Mouse (Mus musculus): ENCODE data around the gene Inhbb. TPM values are rescaled to one million over a fixed set of nuclear protein-coding genes. Genes with fewer than 3 reads are reported as not detected.

Gene Inhbb
- polyA plus RNA-seq, 1 experiment from 2014 or later, result 3.9 TPM

DNA sequence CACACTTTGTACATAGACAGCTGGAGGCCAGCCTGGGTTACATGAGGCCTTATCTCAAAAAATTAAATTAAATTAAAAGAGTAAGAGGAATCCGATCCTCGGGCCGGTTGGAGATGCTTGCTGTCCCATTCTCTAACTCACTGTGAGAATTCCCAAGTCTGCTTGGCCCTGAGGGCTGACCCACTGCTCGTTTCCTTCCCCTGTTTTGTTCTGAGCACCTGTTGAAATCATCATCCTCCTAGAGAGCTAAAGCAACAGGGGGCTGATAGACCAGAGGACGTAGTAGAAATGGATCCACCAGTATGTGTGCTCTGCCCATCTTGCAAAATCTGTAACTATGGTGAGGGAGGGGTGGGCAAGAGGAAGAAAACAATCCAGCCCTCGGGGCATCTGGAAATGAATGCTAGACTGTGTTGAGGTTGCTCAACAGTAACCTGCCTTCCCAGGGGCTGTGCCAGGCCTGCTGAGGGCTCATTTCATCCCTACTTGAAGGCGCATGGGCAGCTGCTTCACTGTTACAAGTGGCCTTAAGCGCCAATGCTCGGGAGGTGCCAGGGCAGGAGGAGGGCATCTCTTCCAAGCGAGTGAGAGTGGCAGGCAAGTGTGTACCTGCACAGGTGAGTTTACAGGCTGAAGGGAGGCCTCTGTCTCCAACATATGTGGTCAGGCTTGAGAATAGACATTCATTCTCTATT, 28.8 kb upstream of the Inhbb start:
- Histone ChIP-seq H3K9ac (ENCODE audit: low read length) (no peak overlapping the region), H3K4me1 (ENCODE audit: control insufficient read depth, insufficient read depth, low read length) (peaks cover 7% of the 10 kb centered on the region; the same call in 1 of the 2 replicates), H3K27ac (ENCODE audit: low read depth, low read length) (no peak overlapping the region), H3K4me3 (ENCODE audit: low read depth, low read length) (no peak overlapping the region), H3K27me3 (replicated peaks; ENCODE audit: control insufficient read depth, insufficient read depth, low read length) (no peaks in the 10 kb centered on the region), H3K36me3 (ENCODE audit: control insufficient read depth, insufficient read depth, low read length) (no peaks in the 10 kb centered on the region), H3K4me2 (ENCODE audit: low read length) (no peak overlapping the region), H3K9me3 (replicated peaks; ENCODE audit: control insufficient read depth, low read length) (no peaks in the 10 kb centered on the region)
- ATAC-seq (no peak), DNase-seq (ENCODE audit: low spot score) (no peak)
- WGBS, result 78% methylated on average over 10 of the region's 10 CpGs

DNA sequence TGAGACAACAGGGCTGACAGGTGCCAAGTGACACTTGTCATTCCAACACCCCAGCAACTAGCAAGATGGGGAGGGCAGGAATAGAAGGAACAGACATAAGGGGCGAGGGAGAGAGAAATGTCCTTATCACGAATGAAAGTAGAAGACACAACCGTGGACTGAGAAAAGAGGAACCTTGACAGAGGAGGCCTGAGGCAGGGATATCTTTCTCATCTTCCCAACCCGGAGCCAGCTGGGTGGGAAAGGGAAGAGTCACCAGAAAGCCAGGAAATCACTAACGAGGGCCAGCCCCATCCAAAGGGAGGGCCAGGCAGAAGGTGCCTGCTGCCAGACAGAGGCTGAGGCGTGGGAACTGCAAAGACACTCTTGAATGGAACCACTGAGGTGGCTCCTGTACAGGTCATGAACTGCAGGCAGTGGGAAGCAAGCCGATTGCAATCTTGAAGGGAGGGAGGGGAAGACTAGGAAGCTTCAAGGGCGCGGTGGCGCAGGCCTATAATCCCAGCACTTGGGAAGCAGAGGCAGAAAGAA, 24.8 kb upstream of the Inhbb start:
- ATAC-seq (no peak), DNase-seq (ENCODE audit: low spot score) (no peak)
- Histone ChIP-seq H3K4me1 (ENCODE audit: control insufficient read depth, insufficient read depth, low read length) (peaks cover 4% of the 10 kb centered on the region; the same call in 1 of the 2 replicates), H3K27ac (ENCODE audit: low read depth, low read length) (no peak overlapping the region), H3K9me3 (replicated peaks; ENCODE audit: control insufficient read depth, low read length) (no peaks in the 10 kb centered on the region), H3K9ac (ENCODE audit: low read length) (no peak overlapping the region), H3K27me3 (replicated peaks; ENCODE audit: control insufficient read depth, insufficient read depth, low read length) (no peaks in the 10 kb centered on the region), H3K4me3 (ENCODE audit: low read depth, low read length) (no peak overlapping the region), H3K36me3 (ENCODE audit: control insufficient read depth, insufficient read depth, low read length) (no peaks in the 10 kb centered on the region), H3K4me2 (ENCODE audit: low read length) (no peak overlapping the region)
- 64% methylated on average over 10 of the region's 10 CpGs for WGBS

DNA sequence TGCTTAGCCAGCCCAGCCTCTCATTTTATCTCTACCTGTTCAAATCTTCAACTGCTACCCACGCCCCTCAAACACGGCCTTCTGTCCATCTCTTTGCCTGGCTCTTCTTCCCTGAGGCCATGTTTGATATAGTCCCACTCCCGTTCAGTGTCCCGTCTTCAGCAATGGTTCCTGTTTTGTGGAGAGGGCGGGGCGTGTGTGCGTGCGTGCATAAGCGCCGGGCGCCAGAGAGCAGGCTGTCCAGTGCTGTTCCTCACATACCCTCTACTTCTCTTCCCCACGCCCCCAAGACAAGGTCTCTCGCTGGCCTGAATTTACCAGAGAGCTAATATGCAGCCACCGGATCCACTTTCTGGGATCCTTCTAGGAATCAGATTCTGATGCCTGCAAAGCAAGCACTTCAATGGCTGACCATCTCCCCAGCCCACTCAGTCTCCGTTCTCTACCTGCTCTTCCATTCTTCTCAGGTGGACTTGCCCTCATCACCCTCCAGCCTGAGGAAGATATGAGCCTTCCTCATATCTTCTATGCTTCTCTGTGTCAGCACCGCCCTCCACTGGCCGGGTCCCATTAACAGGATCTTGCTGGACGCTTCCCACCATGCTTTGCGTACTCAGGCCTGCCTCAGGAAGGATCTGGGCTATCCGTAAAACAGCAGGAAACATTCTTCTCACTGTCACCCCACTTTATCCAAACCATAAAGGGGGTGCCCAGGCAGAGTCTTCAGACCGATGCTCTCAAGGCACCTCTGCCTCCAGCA, 21.7 kb upstream of the Inhbb start:
- Histone ChIP-seq H3K27me3 (replicated peaks; ENCODE audit: control insufficient read depth, insufficient read depth, low read length) (no peaks in the 10 kb centered on the region), H3K4me3 (ENCODE audit: low read depth, low read length) (no peak overlapping the region), H3K4me1 (ENCODE audit: control insufficient read depth, insufficient read depth, low read length) (0 out of 2 replicates have a peak, but pooled peaks cover 2% of the 10 kb centered on the region), H3K9ac (ENCODE audit: low read length) (no peak overlapping the region), H3K27ac (ENCODE audit: low read depth, low read length) (no peak overlapping the region), H3K4me2 (ENCODE audit: low read length) (no peak overlapping the region), H3K36me3 (ENCODE audit: control insufficient read depth, insufficient read depth, low read length) (no peaks in the 10 kb centered on the region), H3K9me3 (replicated peaks; ENCODE audit: control insufficient read depth, low read length) (no peaks in the 10 kb centered on the region)
- 88% methylated on average over 21 of the region's 21 CpGs for WGBS
- ATAC-seq, result no peak
- no peak for DNase-seq (ENCODE audit: low spot score)

DNA sequence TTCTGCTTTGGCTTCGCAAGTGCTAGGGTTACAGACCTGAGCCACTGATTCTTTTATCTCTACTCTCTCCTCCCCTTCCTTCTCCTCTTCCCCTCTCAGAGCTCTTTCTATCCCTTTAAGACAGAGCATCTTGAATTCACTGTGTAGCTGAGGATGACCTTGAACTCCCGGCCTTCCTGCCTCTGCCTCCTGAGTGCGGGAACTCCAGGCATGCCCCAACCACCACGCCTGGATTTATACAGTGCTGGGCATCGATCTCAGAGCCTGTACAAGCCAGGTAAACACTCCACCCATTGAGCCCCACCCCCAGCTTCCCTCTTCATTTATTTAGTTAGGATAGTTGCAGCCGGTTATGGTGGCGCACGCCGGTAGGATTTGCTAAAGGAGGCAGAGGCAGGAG, 20.9 kb upstream of the Inhbb start:
- Histone ChIP-seq H3K4me3 (ENCODE audit: low read depth, low read length) (no peak overlapping the region), H3K4me1 (ENCODE audit: control insufficient read depth, insufficient read depth, low read length) (0 out of 2 replicates have a peak, but pooled peaks cover 2% of the 10 kb centered on the region), H3K9me3 (replicated peaks; ENCODE audit: control insufficient read depth, low read length) (no peaks in the 10 kb centered on the region), H3K27me3 (replicated peaks; ENCODE audit: control insufficient read depth, insufficient read depth, low read length) (no peaks in the 10 kb centered on the region), H3K9ac (ENCODE audit: low read length) (no peak overlapping the region), H3K27ac (ENCODE audit: low read depth, low read length) (no peak overlapping the region), H3K4me2 (ENCODE audit: low read length) (no peak overlapping the region), H3K36me3 (ENCODE audit: control insufficient read depth, insufficient read depth, low read length) (no peaks in the 10 kb centered on the region)
- WGBS, result 91% methylated on average over 9 of the region's 9 CpGs
- DNase-seq (ENCODE audit: low spot score) (no peak), ATAC-seq (no peak)

DNA sequence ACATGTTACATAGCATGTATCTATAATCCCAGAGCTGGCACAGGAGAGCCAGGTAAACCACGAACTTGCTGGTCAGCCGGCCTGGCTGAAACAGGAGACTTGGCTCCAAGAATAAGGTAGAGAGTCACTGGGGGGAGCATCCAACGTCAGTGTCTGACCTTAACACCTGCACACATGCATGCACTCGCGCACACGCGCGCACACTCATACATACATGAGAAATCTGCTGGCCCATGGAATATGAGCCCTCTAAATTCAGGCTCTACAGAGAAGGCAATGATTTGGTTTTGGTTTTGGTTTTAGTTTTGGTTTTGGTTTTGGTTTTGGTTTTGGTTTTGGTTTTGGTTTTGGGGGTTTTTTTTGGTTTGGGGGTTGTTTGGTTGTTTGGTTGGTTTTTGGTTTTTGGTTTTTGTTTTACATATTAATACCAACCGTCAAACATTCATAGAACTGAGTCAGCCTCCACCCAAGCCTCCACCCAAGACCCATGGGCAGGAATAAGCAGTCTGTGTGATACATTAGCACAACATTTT, 16.1 kb upstream of the Inhbb start:
- DNase-seq (ENCODE audit: low spot score), result no peak
- Histone ChIP-seq H3K9me3 (replicated peaks; ENCODE audit: control insufficient read depth, low read length) (no peaks in the 10 kb centered on the region), H3K36me3 (ENCODE audit: control insufficient read depth, insufficient read depth, low read length) (no peaks in the 10 kb centered on the region), H3K9ac (ENCODE audit: low read length) (no peak overlapping the region), H3K4me2 (ENCODE audit: low read length) (no peak overlapping the region), H3K27ac (ENCODE audit: low read depth, low read length) (no peak overlapping the region), H3K27me3 (replicated peaks; ENCODE audit: control insufficient read depth, insufficient read depth, low read length) (no peaks in the 10 kb centered on the region), H3K4me1 (ENCODE audit: control insufficient read depth, insufficient read depth, low read length) (no peaks in the 10 kb centered on the region), H3K4me3 (ENCODE audit: low read depth, low read length) (no peak overlapping the region)
- no peak for ATAC-seq
- WGBS, result 97% methylated on average over 9 of the region's 9 CpGs

DNA sequence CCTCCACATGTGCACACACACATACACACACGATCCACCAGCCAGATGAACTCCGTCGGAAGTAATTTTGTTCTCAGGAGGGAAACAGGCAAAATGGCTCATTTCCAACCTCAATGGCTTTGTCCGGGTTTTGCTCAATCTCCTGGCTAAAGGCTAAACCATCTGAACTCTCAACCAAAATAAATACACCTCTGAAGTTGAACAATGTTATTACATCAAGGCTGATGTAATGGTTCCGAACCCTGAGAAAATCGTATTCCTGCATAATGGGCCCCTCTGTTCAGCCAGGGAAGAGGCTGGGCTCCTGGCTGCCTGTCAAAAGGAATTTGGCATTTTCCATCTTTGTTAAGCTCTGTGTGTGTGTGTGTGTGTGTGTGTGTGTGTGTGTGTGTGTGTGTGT, 15.4 kb upstream of the Inhbb start:
- Histone ChIP-seq H3K9me3 (replicated peaks; ENCODE audit: control insufficient read depth, low read length) (no peaks in the 10 kb centered on the region), H3K27ac (ENCODE audit: low read depth, low read length) (no peak overlapping the region), H3K4me2 (ENCODE audit: low read length) (no peak overlapping the region), H3K4me1 (ENCODE audit: control insufficient read depth, insufficient read depth, low read length) (no peaks in the 10 kb centered on the region), H3K9ac (ENCODE audit: low read length) (no peak overlapping the region), H3K4me3 (ENCODE audit: low read depth, low read length) (no peak overlapping the region), H3K36me3 (ENCODE audit: control insufficient read depth, insufficient read depth, low read length) (no peaks in the 10 kb centered on the region), H3K27me3 (replicated peaks; ENCODE audit: control insufficient read depth, insufficient read depth, low read length) (no peaks in the 10 kb centered on the region)
- ATAC-seq, result 0 out of 2 replicates have a peak, but pooled peaks have one; percentile 32
- WGBS, result 24% methylated on average over 6 of the region's 6 CpGs
- peak; percentile 58 for DNase-seq (ENCODE audit: low spot score)

DNA sequence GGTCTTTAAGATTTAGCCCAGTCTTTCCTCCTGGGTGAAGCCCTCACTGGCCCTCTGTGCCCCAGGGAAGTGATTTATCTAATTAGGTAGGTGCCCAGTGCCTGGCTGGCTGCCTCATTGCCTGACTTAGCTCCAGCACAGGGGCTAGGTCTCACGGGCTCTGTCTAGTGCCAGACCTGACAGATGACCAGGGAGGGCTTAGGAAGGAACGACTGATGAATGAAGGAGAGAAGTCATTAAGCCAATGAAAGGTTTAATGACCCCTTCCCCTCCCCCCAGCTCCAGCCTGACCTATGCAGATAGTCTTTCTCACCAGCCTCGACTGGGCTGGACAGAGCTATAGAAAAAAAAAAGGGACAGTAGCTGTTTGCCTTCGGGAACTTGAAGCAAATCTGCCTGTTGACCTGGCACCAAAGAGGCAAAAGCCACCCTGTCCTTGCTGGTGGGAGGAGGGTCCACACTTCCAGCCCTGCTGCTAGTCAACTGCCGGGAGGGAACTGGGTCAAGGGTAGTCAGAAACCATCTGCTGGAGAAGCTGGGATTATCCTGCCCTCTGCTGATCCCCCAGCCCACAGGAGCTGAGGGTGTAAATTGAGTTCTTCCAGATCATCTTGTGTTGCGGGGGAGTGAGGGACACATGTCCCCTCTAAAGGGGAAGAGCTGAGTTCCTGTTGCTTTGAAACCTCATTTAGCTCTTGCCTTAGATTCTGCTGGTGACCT, 2.3 kb upstream of the Inhbb start:
- WGBS, result 39% methylated on average over 6 of the region's 6 CpGs

DNA sequence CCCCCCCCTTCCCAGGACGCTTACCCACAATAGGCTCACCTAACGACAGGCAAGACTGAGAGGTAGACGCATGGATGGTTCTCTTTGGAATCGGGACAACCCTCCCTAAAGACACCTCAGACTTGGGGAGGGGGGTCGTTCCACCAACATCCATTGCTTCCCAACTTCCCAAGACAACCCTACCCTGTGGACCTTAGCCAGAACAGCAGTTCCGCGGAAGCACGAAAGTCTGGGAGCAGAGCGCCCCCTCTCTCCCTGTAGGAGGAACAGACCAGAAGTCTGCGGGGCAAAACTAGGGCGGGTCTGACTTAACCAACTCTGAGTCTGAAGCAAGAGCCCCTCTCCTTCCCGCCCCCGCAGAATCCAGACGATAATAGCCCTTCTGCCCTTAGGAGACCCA, 1.5 kb upstream of the Inhbb start:
- no peak overlapping the region for H3K27ac ChIP-seq (ENCODE audit: low read depth, low read length)
- no peak overlapping the region for H3K4me3 ChIP-seq (ENCODE audit: low read depth, low read length)
- H3K4me2 ChIP-seq (ENCODE audit: low read length), result 0 out of 2 replicates have a peak overlapping the region, but pooled peaks have one; percentile 95
- peak; percentile 80 for DNase-seq (ENCODE audit: low spot score)
- H3K9me3 ChIP-seq (replicated peaks; ENCODE audit: control insufficient read depth, low read length), result no peaks in the 10 kb centered on the region
- H3K9ac ChIP-seq (ENCODE audit: low read length), result no peak overlapping the region
- peaks cover 21% of the 10 kb centered on the region for H3K27me3 ChIP-seq (replicated peaks; ENCODE audit: control insufficient read depth, insufficient read depth, low read length)
- H3K4me1 ChIP-seq (ENCODE audit: control insufficient read depth, insufficient read depth, low read length), result peaks cover 8% of the 10 kb centered on the region
- no peak for ATAC-seq
- WGBS, result 7% methylated on average over 14 of the region's 14 CpGs
- no peaks in the 10 kb centered on the region for H3K36me3 ChIP-seq (ENCODE audit: control insufficient read depth, insufficient read depth, low read length)

More for the DNA sequence above, 2.3 kb upstream of the Inhbb start:
- Histone ChIP-seq H3K9me3 (replicated peaks; ENCODE audit: control insufficient read depth, low read length) (no peaks in the 10 kb centered on the region), H3K4me2 (ENCODE audit: low read length) (no peak overlapping the region), H3K36me3 (ENCODE audit: control insufficient read depth, insufficient read depth, low read length) (no peaks in the 10 kb centered on the region), H3K4me3 (ENCODE audit: low read depth, low read length) (no peak overlapping the region), H3K4me1 (ENCODE audit: control insufficient read depth, insufficient read depth, low read length) (peaks cover 7% of the 10 kb centered on the region), H3K27me3 (replicated peaks; ENCODE audit: control insufficient read depth, insufficient read depth, low read length) (peaks cover 21% of the 10 kb centered on the region), H3K27ac (ENCODE audit: low read depth, low read length) (no peak overlapping the region), H3K9ac (ENCODE audit: low read length) (no peak overlapping the region)
- DNase-seq (ENCODE audit: low spot score) (no peak), ATAC-seq (no peak)

All from forebrain, embryonic 14.5 days (tissue).